Mouse (Mus musculus): ENCODE measurements around the gene Lactbl1.

Gene Lactbl1

GRCm38 (mm10) chr4:136684485-136684884, 62.1 kb downstream of the Lactbl1 start:
- no peak for DNase-seq (ENCODE audit: low spot score)

- DNase-seq (ENCODE audit: low spot score), result peak; percentile 55
These were observed 63.0 kb downstream of the Lactbl1 start for GRCm38 (mm10) chr4:136685431-136685869.

GRCm38 (mm10) chr4:136688113-136688512, 65.7 kb downstream of the Lactbl1 start:
- DNase-seq (ENCODE audit: low spot score), result no peak
